8 mouse cellular contexts compared by ENCODE assay signal in the genomic region with DNA sequence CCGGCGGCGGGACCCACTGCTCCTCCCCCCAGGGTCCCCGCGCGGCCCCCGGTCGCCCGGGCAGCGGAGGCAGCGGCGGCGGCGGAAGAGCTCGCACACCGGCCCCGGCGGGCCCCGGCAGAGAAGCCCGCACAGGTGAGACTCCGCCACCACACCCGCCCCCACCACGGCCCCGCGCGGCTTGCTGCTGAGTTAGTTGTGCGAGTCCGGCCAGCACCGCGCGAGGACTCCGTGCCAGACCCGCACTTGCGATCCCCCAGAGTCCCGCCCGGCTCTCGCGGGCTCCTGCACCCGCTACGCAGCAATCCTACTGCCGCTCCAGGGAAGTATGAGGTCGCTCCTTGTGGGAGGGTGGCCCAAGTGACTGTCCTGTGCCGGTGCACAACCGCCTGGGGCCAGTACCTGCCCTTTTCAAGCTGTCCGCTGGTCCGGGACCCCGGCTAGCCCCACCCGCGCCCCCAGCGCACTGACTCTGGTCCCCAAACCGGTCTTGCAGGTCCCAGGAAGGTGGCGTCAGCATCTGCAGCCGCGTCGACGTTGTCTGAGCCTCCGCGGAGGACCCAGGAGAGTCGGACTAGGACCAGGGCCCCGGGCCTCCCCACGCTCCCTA. TPM values are rescaled to one million over a fixed set of nuclear protein-coding genes. Genes with fewer than 3 reads are reported as not detected.
A peak's percentile ranks its signal among the peaks of the same experiment; 100 is the strongest.
DNase-seq lines count a peak whose midpoint lies in the region; ATAC-seq and TF ChIP-seq lines count a peak whose summit lies in the region.

No protein-coding gene starts in this region.

- WGBS in liver, embryonic 13.5 days (ENCODE audit: insufficient replicate concordance) = 2% methylated on average over 61 of the region's 61 CpGs
- under 1% methylated on average over 43 of the region's 61 CpGs for WGBS in neural tube, embryonic 11.5 days

- H3K27me3 ChIP-seq in liver, embryonic 13.5 days = no peaks in the 10 kb centered on the region
- peaks cover 12% of the 10 kb centered on the region; the same call in 1 of the 2 replicates for H3K27me3 ChIP-seq in neural tube, embryonic 11.5 days (ENCODE audit: control insufficient read depth, insufficient read depth, low read length)

- no peak overlapping the region for H3K27ac ChIP-seq in embryonic fibroblast, embryonic 13.5 days (ENCODE audit: insufficient read depth, low read length)
- H3K27ac ChIP-seq in liver, embryonic 13.5 days = peak overlapping the region; percentile 91
- H3K27ac ChIP-seq in neural tube, embryonic 11.5 days (ENCODE audit: low read depth, low read length) = no peak overlapping the region

- peaks cover 10% of the 10 kb centered on the region for H3K36me3 ChIP-seq in liver, embryonic 13.5 days
- H3K36me3 ChIP-seq in neural tube, embryonic 11.5 days (ENCODE audit: control insufficient read depth, insufficient read depth, low read length) = no peaks in the 10 kb centered on the region

- DNase-seq in adrenal gland, adult (ENCODE audit: inconsistent age in 2 of 2, low spot score in 1 of 2) = peak; percentile 67 to 82
- DNase-seq in adrenal gland, adult 8-10 months = no peak
- DNase-seq in adrenal gland, adult 18-20 months (ENCODE audit: low spot score in 2 of 2) = peak; percentile 41 to 48
- DNase-seq in liver, embryonic 13.5 days = no peak
- DNase-seq in neural tube, embryonic 11.5 days (ENCODE audit: low spot score) = peak; percentile 59
- peak; percentile 40 for DNase-seq in thymus, postnatal 25 days

- peak overlapping the region; percentile 99 for H3K4me2 ChIP-seq in liver, embryonic 13.5 days
- H3K4me2 ChIP-seq in neural tube, embryonic 11.5 days (ENCODE audit: low read depth) = peak overlapping the region; percentile 98

- no peaks in the 10 kb centered on the region for H3K9me3 ChIP-seq in liver, embryonic 13.5 days (replicated peaks)
- no peaks in the 10 kb centered on the region for H3K9me3 ChIP-seq in neural tube, embryonic 11.5 days (ENCODE audit: control insufficient read depth, low read length)

- peak overlapping the region; percentile 87 for H3K9ac ChIP-seq in liver, embryonic 13.5 days
- peak overlapping the region; percentile 68 for H3K9ac ChIP-seq in neural tube, embryonic 11.5 days (ENCODE audit: low read length)

- no peak for TF ChIP-seq CTCF in embryonic fibroblast, embryonic 13.5 days (IDR thresholded peaks at IDR 0.05; ENCODE audit: borderline replicate concordance, insufficient read depth, low read length)

- TF ChIP-seq POLR2A in embryonic fibroblast, embryonic 13.5 days (IDR thresholded peaks at IDR 0.05; ENCODE audit: low read depth, low read length) = no peak

- no peaks in the 10 kb centered on the region for H3K4me1 ChIP-seq in embryonic fibroblast, embryonic 13.5 days (ENCODE audit: control insufficient read depth, insufficient read depth, low read length)
- H3K4me1 ChIP-seq in liver, embryonic 13.5 days (replicated peaks) = peaks cover 99% of the 10 kb centered on the region
- H3K4me1 ChIP-seq in neural tube, embryonic 11.5 days (ENCODE audit: control insufficient read depth, insufficient read depth, low read length) = peaks cover 4% of the 10 kb centered on the region; the same call in 1 of the 2 replicates

- H3K4me3 ChIP-seq in embryonic fibroblast, embryonic 13.5 days (ENCODE audit: insufficient read depth, low read length) = peak overlapping the region; percentile 37
- peak overlapping the region; percentile 80 for H3K4me3 ChIP-seq in liver, embryonic 13.5 days (replicated peaks)
- peak overlapping the region; percentile 83 for H3K4me3 ChIP-seq in neural tube, embryonic 11.5 days (ENCODE audit: low read depth, low read length)

- peak; percentile 32 for ATAC-seq in inflammation-experienced regulatory T-cells, adult 6 months
- ATAC-seq in liver, embryonic 13.5 days (ENCODE audit: low read depth) = no peak; the same call in 1 of the 2 replicates
- peak; percentile 73 for ATAC-seq in neural tube, embryonic 11.5 days (ENCODE audit: insufficient read depth, low FRiP score, low TSS enrichment)

RNA-seq across cellular contexts. Expression of a gene that starts 4.4 kb away (rescaled TPM):
- 100 to 1,000 TPM in 2 of 4 experiments, 10 to 100 TPM in 2; 39.3 to 195 (median 109) TPM for total RNA-seq in adrenal gland, adult 8-10 months (2022)
- 10 to 100 TPM; 38.1 to 90.0 TPM for total RNA-seq in adrenal gland, adult 18-20 months (2021)
- 13.1 and 13.5 TPM in 2 replicates for polyA plus RNA-seq in embryonic fibroblast, embryonic 13.5 days (2011; ENCODE audit: insufficient read length, low read depth, missing spikeins)
- polyA plus RNA-seq in inflammation-experienced regulatory T-cells, adult 6 months (2017; shearing (Covaris generic)) = 1 to 10 TPM; 1.7 to 5.6 (median 2.0) TPM
- 78.5 and 81.3 TPM in 2 replicates for polyA plus RNA-seq in liver, embryonic 13.5 days (2015; fragmentation: Nextera tagmentation; extraction: Ambion mirVana)
- 7.0 and 8.0 TPM in 2 replicates for polyA plus RNA-seq in neural tube, embryonic 11.5 days (2014; fragmentation: Nextera tagmentation; extraction: Ambion mirVana)

RNA-seq across cellular contexts. Expression of a gene that starts 19.3 kb away (rescaled TPM):
- total RNA-seq in adrenal gland, adult 8-10 months (2022) = 10 to 100 TPM; 20.8 to 49.8 (median 33.4) TPM
- total RNA-seq in adrenal gland, adult 18-20 months (2021) = 10 to 100 TPM; 26.7 to 30.9 TPM
- polyA plus RNA-seq in embryonic fibroblast, embryonic 13.5 days (2011; ENCODE audit: insufficient read length, low read depth, missing spikeins) = 14.1 and 16.3 TPM in 2 replicates
- 10 to 100 TPM; 39.3 to 53.6 (median 44.9) TPM for polyA plus RNA-seq in inflammation-experienced regulatory T-cells, adult 6 months (2017; shearing (Covaris generic))
- 4.2 and 4.9 TPM in 2 replicates for polyA plus RNA-seq in liver, embryonic 13.5 days (2015; fragmentation: Nextera tagmentation; extraction: Ambion mirVana)
- polyA plus RNA-seq in neural tube, embryonic 11.5 days (2014; fragmentation: Nextera tagmentation; extraction: Ambion mirVana) = 7.2 and 9.5 TPM in 2 replicates

RNA-seq across cellular contexts. Expression of a gene that starts 26.5 kb away (rescaled TPM):
- total RNA-seq in adrenal gland, adult 8-10 months (2022) = 10 to 100 TPM; 34.8 to 67.7 (median 49.6) TPM
- total RNA-seq in adrenal gland, adult 18-20 months (2021) = 10 to 100 TPM; 24.9 to 39.1 TPM
- 64.2 and 115 TPM in 2 replicates for polyA plus RNA-seq in embryonic fibroblast, embryonic 13.5 days (2011; ENCODE audit: insufficient read length, low read depth, missing spikeins)
- polyA plus RNA-seq in inflammation-experienced regulatory T-cells, adult 6 months (2017; shearing (Covaris generic)) = 10 to 100 TPM; 29.0 to 58.0 (median 41.3) TPM
- polyA plus RNA-seq in liver, embryonic 13.5 days (2015; fragmentation: Nextera tagmentation; extraction: Ambion mirVana) = 13.1 and 14.8 TPM in 2 replicates
- 11.2 and 12.3 TPM in 2 replicates for polyA plus RNA-seq in neural tube, embryonic 11.5 days (2014; fragmentation: Nextera tagmentation; extraction: Ambion mirVana)

Comparison
In these comparisons a context has a peak if more than half of its experiments do, and no peak if none do; other contexts are left out.
1. DNase-seq: peak in adrenal gland, adult (2 of 2), adrenal gland, adult 18-20 months (2 of 2), neural tube, embryonic 11.5 days (single experiment) and thymus, postnatal 25 days (single experiment); none in adrenal gland, adult 8-10 months (single experiment) and liver, embryonic 13.5 days (single experiment).
2. Peak in every context shown above with its lines, with median percentiles within 50 percentile points of each other: H3K4me3 ChIP-seq.